Mouse (Mus musculus): ENCODE data around the gene Apln. TPM values are rescaled to one million over a fixed set of nuclear protein-coding genes. Genes with fewer than 3 reads are reported as not detected.

Apln gene
- polyA plus RNA-seq, 2 experiments, result 7.8 to 10.6 TPM

DNA sequence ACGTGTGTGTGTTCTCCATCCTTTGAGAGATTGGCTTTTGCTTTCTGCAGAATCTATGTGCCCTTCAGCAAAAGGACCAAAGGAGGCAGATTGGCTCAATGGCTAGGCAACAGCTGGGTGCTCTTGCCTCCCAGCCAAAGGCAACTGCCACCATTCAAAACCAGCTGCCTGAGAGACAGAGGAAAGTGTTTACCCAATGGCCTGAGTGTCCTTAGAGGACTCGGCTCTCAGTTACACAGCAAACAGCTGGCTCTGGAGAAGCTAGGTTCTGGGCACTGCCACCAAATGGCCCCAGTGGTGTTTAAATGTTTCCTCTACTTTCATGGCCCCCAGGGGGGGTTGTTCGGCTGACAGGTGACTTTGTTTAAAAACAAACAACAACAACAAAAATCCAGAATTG, 19.1 kb upstream of the Apln start:
- DNase-seq (ENCODE audit: low spot score), result no peak
- no peak for TF ChIP-seq POLR2A (IDR thresholded peaks at IDR 0.05; ENCODE audit: borderline replicate concordance, extremely low read depth, insufficient read depth, insufficient read length)
- H3K4me3 ChIP-seq (replicated peaks; ENCODE audit: low read length), result no peak overlapping the region
- no peak overlapping the region for H3K9ac ChIP-seq (ENCODE audit: low read depth, low read length, severe bottlenecking)
- no peaks in the 10 kb centered on the region for H3K27me3 ChIP-seq (ENCODE audit: control insufficient read depth, insufficient read depth, low read length)
- H3K9me3 ChIP-seq (ENCODE audit: control insufficient read depth, low read length), result no peaks in the 10 kb centered on the region
- no peaks in the 10 kb centered on the region for H3K4me1 ChIP-seq (ENCODE audit: control insufficient read depth, insufficient read depth, low read length)
- H3K36me3 ChIP-seq (ENCODE audit: control insufficient read depth, insufficient read depth, low read length), result no peaks in the 10 kb centered on the region
- no peak for ATAC-seq (ENCODE audit: low FRiP score, low read depth)
- H3K4me2 ChIP-seq (replicated peaks; ENCODE audit: low read depth, low read length, severe bottlenecking), result peak overlapping the region; percentile 50; the same call in 1 of the 2 replicates
- H3K27ac ChIP-seq (replicated peaks; ENCODE audit: low read depth, low read length), result no peak overlapping the region
- 45% methylated on average over 3 of the region's 3 CpGs for WGBS

DNA sequence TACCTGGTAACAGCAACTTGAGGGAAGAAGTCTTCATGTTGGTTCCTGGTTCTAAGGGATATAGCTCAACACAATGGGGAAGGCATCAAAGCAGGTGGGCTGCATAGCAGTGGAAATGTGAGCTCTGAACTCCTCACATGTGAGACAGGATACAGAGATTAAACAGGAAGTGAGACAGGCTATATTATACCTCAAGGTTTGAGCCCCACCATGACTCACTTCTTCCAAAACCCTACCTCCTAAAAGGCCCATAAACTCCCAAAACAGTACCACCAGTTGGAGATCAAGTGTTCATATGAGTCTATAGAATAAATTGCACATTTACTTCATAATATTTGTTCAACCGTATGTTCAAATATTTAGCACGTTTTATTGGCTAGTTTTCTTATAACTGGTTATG, 11.7 kb upstream of the Apln start:
- 72% methylated on average over 2 of the region's 2 CpGs for WGBS
- Histone ChIP-seq H3K9ac (ENCODE audit: low read depth, low read length, severe bottlenecking) (no peak overlapping the region), H3K27ac (replicated peaks; ENCODE audit: low read depth, low read length) (no peak overlapping the region), H3K9me3 (ENCODE audit: control insufficient read depth, low read length) (no peaks in the 10 kb centered on the region), H3K4me3 (replicated peaks; ENCODE audit: low read length) (no peak overlapping the region), H3K4me1 (ENCODE audit: control insufficient read depth, insufficient read depth, low read length) (no peaks in the 10 kb centered on the region), H3K4me2 (replicated peaks; ENCODE audit: low read depth, low read length, severe bottlenecking) (no peak overlapping the region), H3K27me3 (ENCODE audit: control insufficient read depth, insufficient read depth, low read length) (no peaks in the 10 kb centered on the region), H3K36me3 (ENCODE audit: control insufficient read depth, insufficient read depth, low read length) (no peaks in the 10 kb centered on the region)
- no peak for DNase-seq (ENCODE audit: low spot score)
- no peak for TF ChIP-seq POLR2A (IDR thresholded peaks at IDR 0.05; ENCODE audit: borderline replicate concordance, extremely low read depth, insufficient read depth, insufficient read length)
- no peak for ATAC-seq (ENCODE audit: low FRiP score, low read depth)

DNA sequence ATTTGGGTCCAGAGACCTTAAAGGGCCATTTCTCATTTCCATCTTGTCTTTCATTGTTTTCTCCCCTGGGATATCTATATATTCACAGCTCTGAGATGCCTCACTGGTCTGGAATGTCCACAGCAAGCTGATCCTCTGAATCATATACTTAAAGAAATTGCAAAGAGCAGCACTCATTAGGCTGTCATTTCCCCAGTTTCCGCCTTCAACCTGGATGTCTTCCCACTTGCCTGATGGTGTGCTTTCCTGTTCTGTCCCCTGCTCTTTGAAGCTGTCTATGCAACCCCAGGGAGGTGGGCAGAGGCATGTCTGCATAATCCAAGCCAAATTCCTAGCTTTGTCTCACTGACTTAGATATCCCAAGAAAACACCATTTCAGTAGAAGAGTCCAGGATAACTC, 9.6 kb upstream of the Apln start:
- DNase-seq (ENCODE audit: low spot score), result no peak
- Histone ChIP-seq H3K4me1 (ENCODE audit: control insufficient read depth, insufficient read depth, low read length) (no peaks in the 10 kb centered on the region), H3K9ac (ENCODE audit: low read depth, low read length, severe bottlenecking) (no peak overlapping the region), H3K4me3 (replicated peaks; ENCODE audit: low read length) (no peak overlapping the region), H3K4me2 (replicated peaks; ENCODE audit: low read depth, low read length, severe bottlenecking) (no peak overlapping the region), H3K9me3 (ENCODE audit: control insufficient read depth, low read length) (no peaks in the 10 kb centered on the region), H3K27me3 (ENCODE audit: control insufficient read depth, insufficient read depth, low read length) (no peaks in the 10 kb centered on the region), H3K27ac (replicated peaks; ENCODE audit: low read depth, low read length) (no peak overlapping the region), H3K36me3 (ENCODE audit: control insufficient read depth, insufficient read depth, low read length) (no peaks in the 10 kb centered on the region)
- 82% methylated on average over 1 of the region's 1 CpGs for WGBS
- ATAC-seq (ENCODE audit: low FRiP score, low read depth), result no peak
- no peak for TF ChIP-seq POLR2A (IDR thresholded peaks at IDR 0.05; ENCODE audit: borderline replicate concordance, extremely low read depth, insufficient read depth, insufficient read length)

DNA sequence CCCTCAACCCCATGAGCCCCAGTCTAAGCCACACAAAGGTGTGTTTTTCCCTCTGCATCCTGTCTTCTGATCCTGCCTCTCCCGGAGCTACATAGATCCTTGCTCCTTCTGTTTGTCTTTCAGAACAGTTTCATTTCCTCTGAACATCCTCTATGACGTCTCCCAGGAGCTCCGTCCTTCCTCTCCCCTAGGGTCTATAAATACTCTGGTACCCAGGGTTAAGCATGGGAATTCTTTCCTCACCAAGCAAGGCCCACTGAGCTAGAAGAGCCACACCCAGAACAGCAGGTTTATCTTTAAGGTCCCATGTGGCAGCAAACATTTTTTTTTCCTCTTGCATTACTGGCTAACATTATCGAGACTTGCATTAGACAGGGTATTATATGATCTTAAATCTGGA, 8.1 kb upstream of the Apln start:
- no peak for TF ChIP-seq POLR2A (IDR thresholded peaks at IDR 0.05; ENCODE audit: borderline replicate concordance, extremely low read depth, insufficient read depth, insufficient read length)
- no peaks in the 10 kb centered on the region for H3K36me3 ChIP-seq (ENCODE audit: control insufficient read depth, insufficient read depth, low read length)
- H3K9me3 ChIP-seq (ENCODE audit: control insufficient read depth, low read length), result no peaks in the 10 kb centered on the region
- no peak overlapping the region for H3K27ac ChIP-seq (replicated peaks; ENCODE audit: low read depth, low read length)
- H3K9ac ChIP-seq (ENCODE audit: low read depth, low read length, severe bottlenecking), result no peak overlapping the region
- no peak for ATAC-seq (ENCODE audit: low FRiP score, low read depth)
- no peak overlapping the region for H3K4me3 ChIP-seq (replicated peaks; ENCODE audit: low read length)
- 76% methylated on average over 4 of the region's 4 CpGs for WGBS
- no peak overlapping the region for H3K4me2 ChIP-seq (replicated peaks; ENCODE audit: low read depth, low read length, severe bottlenecking)
- no peak for DNase-seq (ENCODE audit: low spot score)
- no peaks in the 10 kb centered on the region for H3K4me1 ChIP-seq (ENCODE audit: control insufficient read depth, insufficient read depth, low read length)
- no peaks in the 10 kb centered on the region for H3K27me3 ChIP-seq (ENCODE audit: control insufficient read depth, insufficient read depth, low read length)

DNA sequence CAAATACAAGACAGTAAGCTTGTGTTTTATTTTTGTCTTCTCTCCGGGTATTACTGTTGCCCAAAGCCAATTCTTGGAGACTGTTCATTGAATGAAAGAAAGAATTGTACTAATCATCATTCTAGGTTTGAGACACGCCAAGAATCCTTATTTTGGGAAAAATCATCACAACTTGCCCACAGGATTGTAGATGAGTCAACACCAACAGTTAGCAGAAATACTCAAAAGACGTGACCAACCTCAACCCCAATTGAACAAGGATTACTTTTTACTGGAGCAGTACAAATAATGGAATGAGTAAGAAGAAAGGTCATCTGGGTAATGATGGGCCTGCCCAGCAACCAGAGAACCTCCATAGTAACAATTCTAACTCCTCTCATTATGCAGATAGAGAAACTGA, 5.7 kb upstream of the Apln start:
- Histone ChIP-seq H3K4me2 (replicated peaks; ENCODE audit: low read depth, low read length, severe bottlenecking) (no peak overlapping the region), H3K36me3 (ENCODE audit: control insufficient read depth, insufficient read depth, low read length) (no peaks in the 10 kb centered on the region), H3K4me1 (ENCODE audit: control insufficient read depth, insufficient read depth, low read length) (no peaks in the 10 kb centered on the region), H3K27ac (replicated peaks; ENCODE audit: low read depth, low read length) (no peak overlapping the region), H3K9me3 (ENCODE audit: control insufficient read depth, low read length) (no peaks in the 10 kb centered on the region), H3K27me3 (ENCODE audit: control insufficient read depth, insufficient read depth, low read length) (no peaks in the 10 kb centered on the region), H3K9ac (ENCODE audit: low read depth, low read length, severe bottlenecking) (no peak overlapping the region), H3K4me3 (replicated peaks; ENCODE audit: low read length) (no peak overlapping the region)
- no peak for ATAC-seq (ENCODE audit: low FRiP score, low read depth)
- DNase-seq (ENCODE audit: low spot score), result no peak
- 71% methylated on average over 3 of the region's 3 CpGs for WGBS
- no peak for TF ChIP-seq POLR2A (IDR thresholded peaks at IDR 0.05; ENCODE audit: borderline replicate concordance, extremely low read depth, insufficient read depth, insufficient read length)

DNA sequence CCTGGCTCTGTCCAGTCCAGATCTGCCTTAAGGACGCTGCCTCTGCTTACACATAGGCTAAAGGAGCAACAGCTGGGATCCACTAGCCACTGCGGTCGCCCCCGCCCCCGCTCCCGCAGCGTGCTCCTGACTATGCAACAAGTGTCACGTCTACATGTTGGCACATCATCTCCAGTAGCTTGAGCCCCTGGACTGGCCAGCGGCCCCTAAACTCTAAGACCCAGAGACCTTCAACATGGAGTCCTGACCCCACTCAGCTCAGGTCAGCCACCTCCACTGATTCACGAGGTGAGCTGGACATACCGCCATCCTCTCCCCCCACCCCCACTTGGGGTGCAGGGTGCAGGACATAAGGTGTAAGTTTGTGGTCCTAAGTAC, 898 bp downstream of the Apln start:
- Histone ChIP-seq H3K4me2 (replicated peaks; ENCODE audit: low read depth, low read length, severe bottlenecking) (peak overlapping the region; percentile 62), H3K27ac (replicated peaks; ENCODE audit: low read depth, low read length) (no peak overlapping the region), H3K36me3 (ENCODE audit: control insufficient read depth, insufficient read depth, low read length) (no peaks in the 10 kb centered on the region), H3K4me3 (replicated peaks; ENCODE audit: low read length) (peak overlapping the region; percentile 49), H3K9ac (ENCODE audit: low read depth, low read length, severe bottlenecking) (peak overlapping the region; percentile 61; the same call in 1 of the 2 replicates), H3K4me1 (ENCODE audit: control insufficient read depth, insufficient read depth, low read length) (no peaks in the 10 kb centered on the region), H3K9me3 (ENCODE audit: control insufficient read depth, low read length) (no peaks in the 10 kb centered on the region), H3K27me3 (ENCODE audit: control insufficient read depth, insufficient read depth, low read length) (no peaks in the 10 kb centered on the region)
- no peak for DNase-seq (ENCODE audit: low spot score)
- no peak for TF ChIP-seq POLR2A (IDR thresholded peaks at IDR 0.05; ENCODE audit: borderline replicate concordance, extremely low read depth, insufficient read depth, insufficient read length)
- no peak for ATAC-seq (ENCODE audit: low FRiP score, low read depth)
- WGBS, result 28% methylated on average over 3 of the region's 11 CpGs

Measured in limb, embryonic 14.5 days (tissue).